Mouse (Mus musculus) G1E (cell line): ENCODE results near the gene Gm36210. TPM values are rescaled to one million over a fixed set of nuclear protein-coding genes. Genes with fewer than 3 reads are reported as not detected.

Experiments
- ATAC-seq: 2 replicates; pipeline ENCODE4 v1.8.0; 2016; ENCODE audit warnings: mild to moderate bottlenecking; ENCODE audit not compliant: insufficient number of reproducible peaks, poor library complexity, low FRiP score, severe bottlenecking; ENCODE audit errors: extremely low read depth
- DNase-seq: peaks from one replicate; pipeline ENCODE4 v3.0.0; 2012; ENCODE audit warnings: low spot score
- H3K27me3 ChIP-seq: 2 replicates; pipeline ENCODE4 v1.6.1; 2012; ENCODE audit warnings: mild to moderate bottlenecking, low read length, inconsistent platforms; ENCODE audit not compliant: insufficient read depth
- H3K36me3 ChIP-seq: replicated peaks from 2 replicates; pipeline ENCODE3; 2012; ENCODE audit warnings: mild to moderate bottlenecking, inconsistent platforms
- H3K4me1 ChIP-seq: 2 replicates; pipeline ENCODE4 v1.6.1; 2012; ENCODE audit warnings: low read depth, low read length, inconsistent platforms, mixed read lengths; ENCODE audit not compliant: insufficient read depth
- H3K4me3 ChIP-seq: 2 replicates; pipeline ENCODE4 v1.5.1; 2012; ENCODE audit warnings: low read depth, mild to moderate bottlenecking, inconsistent platforms, low read length, moderate library complexity, mixed read lengths
- H3K9me3 ChIP-seq: replicated peaks from 2 replicates; pipeline ENCODE4 v1.6.1; 2012; ENCODE audit warnings: inconsistent platforms
- CTCF ChIP-seq: IDR thresholded peaks from 2 replicates; pipeline ENCODE4 v1.5.1; 2012; ENCODE audit warnings: low read depth, low read length, inconsistent platforms, mixed read lengths
- GATA1 ChIP-seq: IDR thresholded peaks from 2 replicates; pipeline ENCODE4 v1.6.1; 2012; ENCODE audit warnings: borderline replicate concordance, low read length, inconsistent platforms, mixed read lengths
- GATA2 ChIP-seq: IDR thresholded peaks from 2 replicates; pipeline ENCODE4 v1.6.1; 2012; ENCODE audit warnings: low read depth, low read length, inconsistent platforms, borderline replicate concordance
- POLR2AphosphoS5 ChIP-seq: IDR thresholded peaks from 2 replicates; pipeline ENCODE4 v1.6.1; 2012; ENCODE audit warnings: low read depth, low read length, inconsistent platforms; ENCODE audit not compliant: insufficient replicate concordance
- TAL1 ChIP-seq: conservative IDR thresholded peaks from 2 replicates; pipeline ENCODE4 v1.6.1; 2012; ENCODE audit warnings: low read depth, low read length, inconsistent platforms, mixed read lengths
- polyA plus RNA-seq: library from polyadenylated mRNA; stranded (reverse); fragments of >175 nt; gene quantifications from 2 replicates; pipeline ENCODE4 v1.2.3, GENCODE M21; 2012
- total RNA-seq, 2 experiments: library from RNA; stranded (forward) in 1 of 2; stranded (reverse) in 1 of 2; fragments of 200-1000 nt in 1 of 2; fragments of >200 nt in 1 of 2; fragmentation: Nextera tagmentation in 1 of 2; gene quantifications; 2 replicates each; pipeline ENCODE4 v1.2.3; 2014 to 2017

Gm36210 gene
- total and polyA plus RNA-seq, 3 experiments, result not detected

GRCm38 (mm10) chr7:4853613-4854012 is 52.7 kb downstream of the Gm36210 start:
- no peaks in the 10 kb centered on the region for H3K36me3 ChIP-seq
- H3K9me3 ChIP-seq, result no peaks in the 10 kb centered on the region
- no peak for TF ChIP-seq POLR2AphosphoS5
- no peak for TF ChIP-seq CTCF
- TF ChIP-seq GATA2, result no peak
- TF ChIP-seq GATA1, result no peak
- no peak for TF ChIP-seq TAL1
- no peaks in the 10 kb centered on the region for H3K4me1 ChIP-seq
- ATAC-seq (no peak), DNase-seq (no peak)
- no peak overlapping the region for H3K4me3 ChIP-seq
- peaks cover 28% of the 10 kb centered on the region for H3K27me3 ChIP-seq

DNA sequence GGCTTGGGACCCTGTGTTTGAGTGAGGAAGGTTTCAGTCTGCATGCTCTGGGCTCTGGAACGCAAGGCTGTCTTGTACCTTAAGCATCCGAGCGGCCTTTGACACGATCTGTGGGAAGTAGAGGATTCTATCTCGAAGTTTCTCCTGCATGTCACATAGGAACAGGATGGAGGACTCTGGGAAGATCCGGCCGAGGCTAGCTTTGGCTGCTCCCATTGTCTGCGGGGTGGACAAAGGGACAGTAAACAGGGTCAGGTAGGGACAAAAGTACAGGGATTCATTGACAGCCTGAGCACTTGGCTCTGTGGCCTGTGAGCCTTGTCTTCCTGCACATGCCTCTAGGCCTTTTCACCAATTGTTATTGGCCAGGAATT is 55.0 kb downstream of the Gm36210 start:
- H3K4me3 ChIP-seq, result no peak overlapping the region
- no peaks in the 10 kb centered on the region for H3K4me1 ChIP-seq
- no peaks in the 10 kb centered on the region for H3K9me3 ChIP-seq
- peaks cover 23% of the 10 kb centered on the region for H3K27me3 ChIP-seq
- ATAC-seq (no peak), DNase-seq (no peak)
- TF ChIP-seq POLR2AphosphoS5 (no peak), CTCF (no peak), TAL1 (no peak), GATA2 (no peak), GATA1 (no peak)
- no peaks in the 10 kb centered on the region for H3K36me3 ChIP-seq

DNA sequence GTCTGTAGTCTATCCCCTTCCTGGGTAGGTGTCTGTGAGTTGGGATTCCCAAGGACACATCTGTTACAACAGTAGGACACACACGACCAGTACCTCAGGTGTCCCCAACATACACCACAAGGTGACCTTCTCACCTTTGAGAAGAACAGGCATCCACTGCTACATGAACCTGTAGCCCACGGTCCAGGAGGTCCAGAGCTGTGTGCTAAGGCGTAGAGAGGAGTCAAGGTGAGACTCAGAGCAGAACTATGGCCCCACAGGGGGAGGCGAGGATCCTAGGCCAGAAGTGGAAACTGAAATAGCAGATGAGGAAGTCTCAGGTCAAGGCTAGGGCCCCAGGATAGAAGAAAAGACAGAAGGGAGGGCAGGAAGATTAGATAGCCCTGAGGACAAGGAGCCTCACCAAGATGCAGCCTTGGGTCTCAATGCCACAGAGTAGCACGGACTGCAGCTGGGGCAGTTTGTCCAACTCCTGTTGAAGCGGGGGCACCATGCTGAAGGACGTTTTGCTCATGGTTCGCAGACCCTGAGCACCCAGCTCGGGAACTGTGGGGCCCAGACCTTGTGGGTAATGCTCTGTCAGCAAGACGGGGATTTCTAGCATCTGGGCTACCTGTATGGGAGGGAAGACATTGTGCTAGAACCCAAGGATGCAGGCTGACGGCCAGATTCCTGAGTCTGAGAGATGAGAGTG is 55.5 kb downstream of the Gm36210 start:
- no peaks in the 10 kb centered on the region for H3K9me3 ChIP-seq
- DNase-seq, result no peak
- TF ChIP-seq GATA2, result no peak
- no peak for TF ChIP-seq GATA1
- no peak for TF ChIP-seq CTCF
- no peak for TF ChIP-seq TAL1
- TF ChIP-seq POLR2AphosphoS5, result no peak
- H3K4me3 ChIP-seq, result no peak overlapping the region
- H3K36me3 ChIP-seq, result no peaks in the 10 kb centered on the region
- ATAC-seq, result no peak
- peaks cover 23% of the 10 kb centered on the region for H3K27me3 ChIP-seq
- no peaks in the 10 kb centered on the region for H3K4me1 ChIP-seq

DNA sequence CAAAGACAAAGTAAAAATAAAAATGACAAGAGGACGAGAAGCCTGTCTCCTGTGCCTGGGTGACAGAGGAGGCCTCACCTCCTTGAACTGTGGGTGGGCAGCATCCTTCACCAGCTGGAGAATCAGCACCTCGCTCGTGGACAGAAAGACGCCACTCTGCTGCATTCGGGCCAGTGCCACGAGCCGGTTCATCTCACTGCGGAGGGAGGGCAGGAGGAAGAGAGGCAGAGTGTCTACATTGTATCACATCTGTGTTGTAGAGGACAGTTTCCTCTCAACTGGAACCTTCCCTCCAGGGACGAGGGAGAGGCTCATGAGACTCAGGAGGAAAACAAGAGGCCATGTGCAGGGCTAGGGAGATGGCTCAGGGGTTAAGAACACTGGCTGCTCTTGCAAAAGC is 56.9 kb downstream of the Gm36210 start:
- Histone ChIP-seq H3K27me3 (peaks cover 26% of the 10 kb centered on the region), H3K36me3 (no peaks in the 10 kb centered on the region), H3K4me3 (no peak overlapping the region), H3K4me1 (no peaks in the 10 kb centered on the region), H3K9me3 (no peaks in the 10 kb centered on the region)
- no peak for ATAC-seq
- no peak for TF ChIP-seq POLR2AphosphoS5
- no peak for TF ChIP-seq CTCF
- no peak for TF ChIP-seq TAL1
- no peak for TF ChIP-seq GATA2
- no peak for TF ChIP-seq GATA1
- DNase-seq, result no peak

Other genes with a start within 250 kb of the Gm36210 start
Only the 20 nearest of the 34 such genes appear.
- gene Il11, start 123.7 kb downstream of the Gm36210 start, total RNA-seq (2014; fragmentation: Nextera tagmentation), result not detected in 2 replicates
- not detected in 2 replicates for gene Il11, start 123.7 kb downstream of the Gm36210 start, total RNA-seq (2017)
- gene Il11, start 123.7 kb downstream of the Gm36210 start, polyA plus RNA-seq, result 0.13 and 0.15 TPM in 2 replicates
- not detected in 2 replicates for gene Tmem190, start 123.6 kb downstream of the Gm36210 start, total RNA-seq (2014; fragmentation: Nextera tagmentation)
- gene Tmem190, start 123.6 kb downstream of the Gm36210 start, total RNA-seq (2017), result 0.41 TPM in 1 of 2 replicates, not detected in the other
- not detected in 2 replicates for gene Tmem190, start 123.6 kb downstream of the Gm36210 start, polyA plus RNA-seq
- 1.7 and 4.7 TPM in 2 replicates for gene Tmem238, start 116.9 kb downstream of the Gm36210 start, total RNA-seq (2014; fragmentation: Nextera tagmentation)
- gene Tmem238, start 116.9 kb downstream of the Gm36210 start, total RNA-seq (2017), result 6.8 and 12.1 TPM in 2 replicates
- gene Tmem238, start 116.9 kb downstream of the Gm36210 start, polyA plus RNA-seq, result 40.6 and 61.2 TPM in 2 replicates
- gene Rpl28, start 113.6 kb downstream of the Gm36210 start, total RNA-seq (2014; fragmentation: Nextera tagmentation), result 1,543 and 2,339 TPM in 2 replicates
- 548 and 573 TPM in 2 replicates for gene Rpl28, start 113.6 kb downstream of the Gm36210 start, total RNA-seq (2017)
- 5,642 and 5,886 TPM in 2 replicates for gene Rpl28, start 113.6 kb downstream of the Gm36210 start, polyA plus RNA-seq
- gene Ube2s, start 93.9 kb downstream of the Gm36210 start, total RNA-seq (2014; fragmentation: Nextera tagmentation), result 538 and 670 TPM in 2 replicates
- gene Ube2s, start 93.9 kb downstream of the Gm36210 start, total RNA-seq (2017), result 171 and 195 TPM in 2 replicates
- gene Ube2s, start 93.9 kb downstream of the Gm36210 start, polyA plus RNA-seq, result 210 and 243 TPM in 2 replicates
- not detected in 2 replicates for gene Shisa7, start 61.8 kb downstream of the Gm36210 start, total RNA-seq (2014; fragmentation: Nextera tagmentation)
- 0.06 and 0.22 TPM in 2 replicates for gene Shisa7, start 61.8 kb downstream of the Gm36210 start, total RNA-seq (2017)
- gene Shisa7, start 61.8 kb downstream of the Gm36210 start, polyA plus RNA-seq, result not detected in 2 replicates
- gene Isoc2b, start 36.3 kb downstream of the Gm36210 start, total RNA-seq (2014; fragmentation: Nextera tagmentation), result 7.6 and 9.1 TPM in 2 replicates
- gene Isoc2b, start 36.3 kb downstream of the Gm36210 start, total RNA-seq (2017), result 34.4 and 40.1 TPM in 2 replicates
- 5.3 and 8.1 TPM in 2 replicates for gene Isoc2b, start 36.3 kb downstream of the Gm36210 start, polyA plus RNA-seq
- gene Isoc2a, start 29.4 kb downstream of the Gm36210 start, total RNA-seq (2014; fragmentation: Nextera tagmentation), result 1.9 and 3.4 TPM in 2 replicates
- 7.5 and 10.4 TPM in 2 replicates for gene Isoc2a, start 29.4 kb downstream of the Gm36210 start, total RNA-seq (2017)
- 6.3 and 16.2 TPM in 2 replicates for gene Isoc2a, start 29.4 kb downstream of the Gm36210 start, polyA plus RNA-seq
- gene Zfp628, start 8.7 kb upstream of the Gm36210 start, total RNA-seq (2014; fragmentation: Nextera tagmentation), result 13.9 and 15.2 TPM in 2 replicates
- gene Zfp628, start 8.7 kb upstream of the Gm36210 start, total RNA-seq (2017), result 1.6 and 1.8 TPM in 2 replicates
- 35.7 and 39.5 TPM in 2 replicates for gene Zfp628, start 8.7 kb upstream of the Gm36210 start, polyA plus RNA-seq
- 2.0 and 3.6 TPM in 2 replicates for gene Nat14, start 15.5 kb upstream of the Gm36210 start, total RNA-seq (2014; fragmentation: Nextera tagmentation)
- gene Nat14, start 15.5 kb upstream of the Gm36210 start, total RNA-seq (2017), result 0.41 and 1.1 TPM in 2 replicates
- gene Nat14, start 15.5 kb upstream of the Gm36210 start, polyA plus RNA-seq, result 0.85 and 1.2 TPM in 2 replicates
- 0.15 TPM in 1 of 2 replicates, not detected in the other for gene Ssc5d, start 19.3 kb upstream of the Gm36210 start, total RNA-seq (2014; fragmentation: Nextera tagmentation)
- gene Ssc5d, start 19.3 kb upstream of the Gm36210 start, total RNA-seq (2017), result 0.05 TPM in 1 of 2 replicates, not detected in the other
- gene Ssc5d, start 19.3 kb upstream of the Gm36210 start, polyA plus RNA-seq, result 0.02 and 0.08 TPM in 2 replicates
- gene Sbk2, start 57.9 kb upstream of the Gm36210 start, total RNA-seq (2014; fragmentation: Nextera tagmentation), result not detected in 2 replicates
- 0.06 and 0.11 TPM in 2 replicates for gene Sbk2, start 57.9 kb upstream of the Gm36210 start, total RNA-seq (2017)
- gene Sbk2, start 57.9 kb upstream of the Gm36210 start, polyA plus RNA-seq, result not detected in 2 replicates
- gene Sbk3, start 64.7 kb upstream of the Gm36210 start, total RNA-seq (2014; fragmentation: Nextera tagmentation), result not detected in 2 replicates
- gene Sbk3, start 64.7 kb upstream of the Gm36210 start, total RNA-seq (2017), result 0.06 and 0.11 TPM in 2 replicates
- gene Sbk3, start 64.7 kb upstream of the Gm36210 start, polyA plus RNA-seq, result not detected in 2 replicates
- gene Zfp579, start 89.6 kb upstream of the Gm36210 start, total RNA-seq (2014; fragmentation: Nextera tagmentation), result 9.9 TPM in 1 of 2 replicates, not detected in the other
- gene Zfp579, start 89.6 kb upstream of the Gm36210 start, total RNA-seq (2017), result 0.71 and 0.87 TPM in 2 replicates
- gene Zfp579, start 89.6 kb upstream of the Gm36210 start, polyA plus RNA-seq, result 4.1 and 4.2 TPM in 2 replicates
- gene Zfp524, start 107.9 kb upstream of the Gm36210 start, total RNA-seq (2014; fragmentation: Nextera tagmentation), result 9.1 and 11.4 TPM in 2 replicates
- gene Zfp524, start 107.9 kb upstream of the Gm36210 start, total RNA-seq (2017), result 8.9 and 12.3 TPM in 2 replicates
- gene Zfp524, start 107.9 kb upstream of the Gm36210 start, polyA plus RNA-seq, result 37.2 and 38.9 TPM in 2 replicates
- gene Fiz1, start 108.2 kb upstream of the Gm36210 start, total RNA-seq (2014; fragmentation: Nextera tagmentation), result 53.4 and 54.4 TPM in 2 replicates
- 22.2 and 23.6 TPM in 2 replicates for gene Fiz1, start 108.2 kb upstream of the Gm36210 start, total RNA-seq (2017)
- gene Fiz1, start 108.2 kb upstream of the Gm36210 start, polyA plus RNA-seq, result 52.7 and 66.6 TPM in 2 replicates
- 6.7 TPM in 1 of 2 replicates, not detected in the other for gene Gm44973, start 109.0 kb upstream of the Gm36210 start, total RNA-seq (2014; fragmentation: Nextera tagmentation)
- gene Gm44973, start 109.0 kb upstream of the Gm36210 start, total RNA-seq (2017), result not detected in 2 replicates
- not detected in 2 replicates for gene Gm44973, start 109.0 kb upstream of the Gm36210 start, polyA plus RNA-seq
- 50.6 and 54.8 TPM in 2 replicates for gene Zfp865, start 113.9 kb upstream of the Gm36210 start, total RNA-seq (2014; fragmentation: Nextera tagmentation)
- 17.5 and 19.9 TPM in 2 replicates for gene Zfp865, start 113.9 kb upstream of the Gm36210 start, total RNA-seq (2017)
- 121 and 146 TPM in 2 replicates for gene Zfp865, start 113.9 kb upstream of the Gm36210 start, polyA plus RNA-seq
- 1.7 TPM in 1 of 2 replicates, not detected in the other for gene Ccdc106, start 114.0 kb upstream of the Gm36210 start, total RNA-seq (2014; fragmentation: Nextera tagmentation)
- 0.23 TPM in 1 of 2 replicates, not detected in the other for gene Ccdc106, start 114.0 kb upstream of the Gm36210 start, total RNA-seq (2017)
- gene Ccdc106, start 114.0 kb upstream of the Gm36210 start, polyA plus RNA-seq, result 0.13 and 0.21 TPM in 2 replicates
- 1.2 and 2.4 TPM in 2 replicates for gene 4632433K11Rik, start 127.6 kb upstream of the Gm36210 start, total RNA-seq (2014; fragmentation: Nextera tagmentation)
- gene 4632433K11Rik, start 127.6 kb upstream of the Gm36210 start, total RNA-seq (2017), result 0.98 TPM in 1 of 2 replicates, not detected in the other
- not detected in 2 replicates for gene 4632433K11Rik, start 127.6 kb upstream of the Gm36210 start, polyA plus RNA-seq